Mouse (Mus musculus): ENCODE measurements around the gene Rnf38.

DNA sequence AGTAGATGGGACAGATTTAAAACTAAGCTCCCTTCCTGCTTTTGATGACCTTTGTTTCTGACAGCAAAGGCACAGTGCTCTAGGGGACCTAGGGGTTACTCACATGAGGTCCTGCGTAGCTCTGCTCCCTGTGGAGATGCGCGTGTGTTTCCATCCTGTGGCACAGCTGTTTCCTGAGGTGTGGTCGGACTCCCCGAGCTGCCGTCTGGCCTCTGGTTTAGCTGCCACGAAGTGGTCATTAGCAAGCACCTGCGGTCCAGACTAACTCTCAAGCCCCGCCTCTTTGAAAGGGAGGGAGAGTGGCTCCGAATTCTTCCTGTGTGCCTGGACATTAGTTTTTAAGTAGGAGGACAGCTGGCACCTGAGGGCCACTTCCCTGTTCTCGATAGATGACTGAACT is 149.6 kb downstream of the Rnf38 start, which contains the start of gene Gne:
- TF ChIP-seq EP300 (IDR thresholded peaks at IDR 0.05; ENCODE audit: low read depth), result no peak
- TF ChIP-seq CTCF (IDR thresholded peaks at IDR 0.05; ENCODE audit: low read depth), result no peak

Measured in liver, embryonic 14.5 days (tissue).